Mouse (Mus musculus): ENCODE results near the gene Tbata.

The Tbata gene

GRCm38 (mm10) chr10:61171654-61172053, at the start of gene Tbata:
Tbata (plus strand) TSS chr10:61171954.
- no peak for DNase-seq (ENCODE audit: low spot score in 2 of 2)

- DNase-seq (ENCODE audit: low spot score in 2 of 2) = no peak
Observed at GRCm38 (mm10) chr10:61123276-61123913, 48.4 kb upstream of the Tbata start.

GRCm38 (mm10) chr10:61124462-61124861, 47.3 kb upstream of the Tbata start:
- DNase-seq (ENCODE audit: low spot score in 2 of 2) = no peak

GRCm38 (mm10) chr10:61128701-61129365, 42.9 kb upstream of the Tbata start:
- no peak for DNase-seq (ENCODE audit: low spot score in 2 of 2)

GRCm38 (mm10) chr10:61130959-61131358, 40.8 kb upstream of the Tbata start:
- DNase-seq (ENCODE audit: low spot score in 2 of 2) = no peak

- DNase-seq (ENCODE audit: low spot score in 2 of 2) = no peak
Observed at GRCm38 (mm10) chr10:61134041-61134440, 37.7 kb upstream of the Tbata start.

GRCm38 (mm10) chr10:61135226-61135839, 36.4 kb upstream of the Tbata start:
- no peak for DNase-seq (ENCODE audit: low spot score in 2 of 2)

GRCm38 (mm10) chr10:61137567-61137966, 34.2 kb upstream of the Tbata start:
- DNase-seq (ENCODE audit: low spot score in 2 of 2) = no peak

GRCm38 (mm10) chr10:61143343-61143742, 28.4 kb upstream of the Tbata start:
- DNase-seq (ENCODE audit: low spot score in 2 of 2) = no peak

GRCm38 (mm10) chr10:61145766-61146118, 26.0 kb upstream of the Tbata start:
- DNase-seq (ENCODE audit: low spot score in 2 of 2) = no peak

- DNase-seq (ENCODE audit: low spot score in 2 of 2) = peak; percentile 59 to 66
Observed at GRCm38 (mm10) chr10:61146119-61146806, 25.5 kb upstream of the Tbata start.

- DNase-seq (ENCODE audit: low spot score in 2 of 2) = peak; percentile 20 to 36
Observed at GRCm38 (mm10) chr10:61146807-61147156, 25.0 kb upstream of the Tbata start.

- peak; percentile 83 to 91 for DNase-seq (ENCODE audit: low spot score in 2 of 2)
Observed at GRCm38 (mm10) chr10:61147157-61148040, 24.4 kb upstream of the Tbata start, which contains the start of gene Sgpl1. Sgpl1 (minus strand) TSS chr10:61147703.

GRCm38 (mm10) chr10:61149476-61149875, 22.3 kb upstream of the Tbata start:
- no peak for DNase-seq (ENCODE audit: low spot score in 2 of 2)

GRCm38 (mm10) chr10:61150616-61151015, 21.1 kb upstream of the Tbata start:
- DNase-seq (ENCODE audit: low spot score in 2 of 2) = no peak

- no peak for DNase-seq (ENCODE audit: low spot score in 2 of 2)
Observed at GRCm38 (mm10) chr10:61152131-61152530, 19.6 kb upstream of the Tbata start.

- DNase-seq (ENCODE audit: low spot score in 2 of 2) = no peak
Observed at GRCm38 (mm10) chr10:61155611-61156010, 16.1 kb upstream of the Tbata start.

- DNase-seq (ENCODE audit: low spot score in 2 of 2) = no peak
Observed at GRCm38 (mm10) chr10:61156453-61156852, 15.3 kb upstream of the Tbata start.

GRCm38 (mm10) chr10:61158594-61158993, 13.2 kb upstream of the Tbata start:
- no peak for DNase-seq (ENCODE audit: low spot score in 2 of 2)

- no peak for DNase-seq (ENCODE audit: low spot score in 2 of 2)
Observed at GRCm38 (mm10) chr10:61160089-61160488, 11.7 kb upstream of the Tbata start.

- DNase-seq (ENCODE audit: low spot score in 2 of 2) = no peak
Observed at GRCm38 (mm10) chr10:61160671-61161070, 11.1 kb upstream of the Tbata start.

GRCm38 (mm10) chr10:61162366-61162765, 9.4 kb upstream of the Tbata start:
- no peak for DNase-seq (ENCODE audit: low spot score in 2 of 2)
